Mouse (Mus musculus) brain, embryonic 18.5 days (tissue): ENCODE data around the gene Spin2c.

Experiments
- DNase-seq: peaks from one replicate; pipeline ENCODE4 v3.0.0-alpha.2; 2012; ENCODE audit warnings: low read depth, low spot score

The Spin2c gene

DNA sequence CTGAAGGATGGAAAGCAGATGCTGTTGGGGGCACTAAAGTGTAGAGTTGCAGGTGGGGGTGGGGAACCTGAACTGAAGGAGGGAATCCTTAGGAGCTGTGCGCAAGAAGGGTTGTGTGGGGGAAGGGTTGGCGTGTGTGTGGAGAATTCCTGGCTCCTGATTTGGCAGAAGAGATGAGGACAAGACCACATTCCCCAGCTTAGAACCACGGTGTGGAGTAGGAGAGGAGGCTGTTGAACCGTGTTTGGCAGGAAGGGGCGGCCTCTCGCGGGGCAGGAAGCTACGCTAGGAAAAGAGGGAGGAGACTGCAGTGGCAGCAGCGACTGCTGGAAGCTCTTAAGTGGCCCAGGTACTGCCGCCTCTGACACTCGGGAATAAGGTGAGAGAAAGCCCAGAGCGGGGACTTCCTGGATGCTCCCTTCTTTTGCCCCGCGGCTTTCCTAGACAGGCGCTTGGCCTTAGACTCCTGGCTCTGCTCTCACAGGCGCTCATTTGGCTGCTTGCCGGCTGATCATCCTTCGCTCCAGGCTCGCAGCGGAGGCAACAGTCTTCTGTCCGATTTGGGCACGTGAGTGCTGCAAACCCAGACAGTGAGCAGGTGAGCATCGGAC, at the start of gene Spin2c:
TSS of gene Spin2c (plus strand) at position 275 of the 611 bp plus-strand sequence.
- peak; percentile 22 for DNase-seq

DNA sequence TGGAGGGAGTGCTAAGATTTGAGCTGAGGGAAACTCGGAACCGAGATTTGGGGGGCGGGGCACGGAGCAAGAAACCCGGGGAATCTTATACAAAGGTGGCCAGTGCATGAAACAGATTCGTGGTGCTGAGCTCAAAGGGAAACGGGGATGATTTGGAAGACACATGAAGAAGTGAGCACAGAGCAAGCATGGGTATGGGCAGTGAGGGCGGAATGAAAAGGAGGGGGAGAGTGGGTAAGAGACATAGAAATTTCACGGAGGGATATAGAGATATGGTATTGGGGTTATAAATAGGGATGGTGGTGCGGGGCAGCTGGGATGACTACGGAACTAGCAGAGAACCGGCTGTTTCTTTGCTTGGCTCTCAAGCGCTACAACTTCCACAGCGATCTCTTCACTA, 581 bp downstream of the Spin2c start:
- DNase-seq, result peak; percentile 1
